11 mouse cellular contexts compared by ENCODE assay signal in genomic region chr16:85624505-85624904, GRCm38 (mm10).
"Had no signal": no experiment of that assay in that cellular context is flagged by ENCODE, and none has a peak within 500 bp of the region (broad histone marks: within the 10 kb centered on the region; RNA-seq: fewer than 3 reads in every experiment).

No protein-coding gene starts in this region.

- H3K9me3 ChIP-seq: kidney, embryonic 15.5 days; limb, embryonic 13.5 days; neural tube, embryonic 13.5 days; stomach, embryonic 15.5 days had no signal

- H3K27ac ChIP-seq: kidney, embryonic 15.5 days; limb, embryonic 13.5 days; liver, embryonic 14.5 days; neural tube, embryonic 13.5 days; stomach, embryonic 15.5 days had no signal

- H3K4me1 ChIP-seq: kidney, embryonic 15.5 days; limb, embryonic 13.5 days; neural tube, embryonic 13.5 days; stomach, embryonic 15.5 days had no signal

- H3K9ac ChIP-seq: kidney, embryonic 15.5 days; limb, embryonic 13.5 days; liver, embryonic 14.5 days; neural tube, embryonic 13.5 days; stomach, embryonic 15.5 days had no signal

- H3K36me3 ChIP-seq: kidney, embryonic 15.5 days; limb, embryonic 13.5 days; neural tube, embryonic 13.5 days; stomach, embryonic 15.5 days had no signal

- H3K27me3 ChIP-seq: kidney, embryonic 15.5 days; limb, embryonic 13.5 days; neural tube, embryonic 13.5 days; stomach, embryonic 15.5 days had no signal

- H3K4me2 ChIP-seq: kidney, embryonic 15.5 days; limb, embryonic 13.5 days; neural tube, embryonic 13.5 days; stomach, embryonic 15.5 days had no signal

- H3K4me3 ChIP-seq: kidney, embryonic 15.5 days; limb, embryonic 13.5 days; neural tube, embryonic 13.5 days; stomach, embryonic 15.5 days had no signal

- DNase-seq: kidney, adult 2 months; kidney, postnatal 14 days; left cerebral cortex, postnatal 4 days; lung, adult 18-20 months; right cerebral cortex, postnatal 14 days; thymus, postnatal 14 days had no signal
